Mouse (Mus musculus) liver, adult 2 months (tissue): ENCODE measurements around the gene 1700122O11Rik. TPM values are rescaled to one million over a fixed set of nuclear protein-coding genes. Genes with fewer than 3 reads are reported as not detected.

ENCODE experiments used
- DNase-seq: peaks from one replicate; pipeline ENCODE4 v3.0.0-alpha.2; 2011; ENCODE audit warnings: low read depth, low spot score; ENCODE audit errors: extremely low read depth
- H3K27ac ChIP-seq: fragments of 200-500 bp; replicated peaks from 2 replicates; pipeline ENCODE4 v1.5.1; 2012; ENCODE audit warnings: low read depth, mild to moderate bottlenecking, control low read depth, inconsistent platforms, low read length; ENCODE audit not compliant: insufficient read depth
- H3K27me3 ChIP-seq: fragments of 200-500 bp; 2 replicates; pipeline ENCODE4 v1.6.1; 2012; ENCODE audit warnings: mild to moderate bottlenecking, moderate library complexity, low read length, inconsistent platforms; ENCODE audit not compliant: control insufficient read depth, insufficient read depth
- H3K36me3 ChIP-seq: fragments of 200-500 bp; 2 replicates; pipeline ENCODE4 v1.6.1; 2012; ENCODE audit warnings: low read length, inconsistent platforms; ENCODE audit not compliant: control insufficient read depth, insufficient read depth
- H3K4me1 ChIP-seq: fragments of 200-500 bp; 2 replicates; pipeline ENCODE4 v1.6.1; 2011; ENCODE audit warnings: low read length; ENCODE audit not compliant: control insufficient read depth, insufficient read depth
- H3K4me3 ChIP-seq: fragments of 200-500 bp; 2 replicates; pipeline ENCODE4 v1.5.1; 2011; ENCODE audit warnings: low read depth, mild to moderate bottlenecking, control low read depth, low read length, moderate library complexity; ENCODE audit not compliant: insufficient read depth
- H3K79me2 ChIP-seq: fragments of 200-500 bp; 2 replicates; pipeline ENCODE4 v1.6.1; 2012; ENCODE audit warnings: inconsistent platforms, mild to moderate bottlenecking, low read length, moderate library complexity; ENCODE audit not compliant: control insufficient read depth, insufficient read depth
- H3K9ac ChIP-seq: fragments of 200-500 bp; 2 replicates; pipeline ENCODE4 v1.6.1; 2012; ENCODE audit warnings: low read depth, mild to moderate bottlenecking, control low read depth, inconsistent platforms, low read length
- CTCF ChIP-seq: fragments of 200-500 bp; IDR thresholded peaks from 2 replicates; pipeline ENCODE4 v1.5.1; 2011; ENCODE audit warnings: low read depth, low read length, control low read depth
- POLR2A ChIP-seq: fragments of 200-500 bp; IDR thresholded peaks from 2 replicates; pipeline ENCODE4 v1.6.1; 2011; ENCODE audit warnings: low read length, control low read depth; ENCODE audit not compliant: insufficient read depth; ENCODE audit errors: extremely low read depth
- WGBS: fragments of 180-500 bp; shearing (Covaris S2); methylation state at CpG from one replicate; pipeline ENCODE4 v1.1.7; 2018; 5-methylcytosine and 5-hydroxymethylcytosine counted together
- polyA plus RNA-seq: library from polyadenylated mRNA; depleted of rRNA; stranded (reverse); fragments of >200 nt; gene quantifications from 2 replicates; pipeline ENCODE4 v1.2.3, GENCODE M21; 2012
- total RNA-seq: library from RNA; depleted of rRNA; stranded (reverse); fragments of >200 nt; gene quantifications from 2 replicates; pipeline ENCODE4 v1.2.3, GENCODE M21; 2014

The 1700122O11Rik gene
- total and polyA plus RNA-seq, 2 experiments: not detected

DNA sequence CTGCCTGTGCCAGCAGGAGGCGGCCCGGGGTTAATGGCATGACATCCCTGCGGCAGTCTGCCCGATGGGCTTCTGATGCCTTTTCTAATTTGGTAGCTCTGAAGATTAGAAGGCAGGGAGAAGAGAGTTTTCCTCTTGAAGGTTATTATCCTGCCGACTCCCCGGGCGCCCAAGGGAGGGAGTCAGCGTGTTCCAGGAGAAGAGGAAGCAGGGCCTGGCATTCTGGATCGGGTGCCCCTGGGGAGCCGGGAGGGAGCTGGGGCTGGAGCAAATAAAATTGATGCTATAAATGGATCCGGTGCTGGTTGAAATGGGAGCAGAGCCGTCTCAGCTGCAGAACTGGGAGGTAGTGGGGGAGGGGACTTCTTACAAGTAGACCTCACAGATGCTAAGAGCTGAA lies 19.3 kb upstream of the 1700122O11Rik start:
- no peak for DNase-seq
- 42% methylated on average over 12 of the region's 12 CpGs for WGBS
- H3K27me3 ChIP-seq: 0 out of 2 replicates have a peak, but pooled peaks cover 3% of the 10 kb centered on the region
- no peak overlapping the region for H3K9ac ChIP-seq
- H3K36me3 ChIP-seq: no peaks in the 10 kb centered on the region
- no peak overlapping the region for H3K27ac ChIP-seq
- no peak for TF ChIP-seq POLR2A
- TF ChIP-seq CTCF: no peak
- H3K4me3 ChIP-seq: no peak overlapping the region
- no peaks in the 10 kb centered on the region for H3K79me2 ChIP-seq
- H3K4me1 ChIP-seq: no peaks in the 10 kb centered on the region

DNA sequence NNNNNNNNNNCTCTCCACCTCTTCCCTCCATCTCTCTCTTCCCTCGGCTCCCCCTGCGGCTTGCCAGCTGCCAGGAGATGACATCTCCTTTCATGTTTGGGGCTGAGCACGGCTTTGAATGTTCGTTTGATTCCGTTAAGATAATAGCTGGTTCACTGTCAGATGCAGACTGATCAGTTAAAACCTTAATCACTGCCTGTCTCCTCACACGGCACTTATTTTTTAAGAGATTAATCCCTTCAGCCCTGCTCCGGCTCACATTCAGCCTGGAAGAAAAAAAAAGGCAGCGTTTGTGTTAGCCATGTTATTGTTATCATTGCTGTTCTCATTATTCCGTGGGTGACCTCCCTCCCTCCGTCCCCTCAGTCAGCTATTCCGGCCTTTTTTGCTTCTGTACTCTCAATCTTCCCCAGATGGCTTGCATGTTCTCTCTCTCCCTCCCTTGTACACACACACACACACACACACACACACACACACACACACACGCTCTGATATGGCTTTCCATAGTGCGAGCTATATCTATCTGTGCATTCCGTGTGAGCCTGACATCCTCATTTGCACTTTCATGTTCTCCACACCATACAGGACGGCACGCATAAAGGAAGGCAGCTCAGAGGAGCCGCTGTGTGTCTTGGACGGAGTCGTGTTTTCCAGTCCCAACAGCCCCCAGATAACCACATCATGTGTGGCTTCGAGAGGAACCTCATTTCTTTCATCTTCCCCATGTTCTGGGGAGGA lies 17.2 kb upstream of the 1700122O11Rik start:
- Histone ChIP-seq H3K4me3 (no peak overlapping the region), H3K9ac (no peak overlapping the region), H3K79me2 (no peaks in the 10 kb centered on the region), H3K27ac (no peak overlapping the region), H3K36me3 (no peaks in the 10 kb centered on the region), H3K27me3 (0 out of 2 replicates have a peak, but pooled peaks cover 3% of the 10 kb centered on the region), H3K4me1 (peaks cover 4% of the 10 kb centered on the region; the same call in 1 of the 2 replicates)
- no peak for DNase-seq
- WGBS: 71% methylated on average over 20 of the region's 20 CpGs
- TF ChIP-seq CTCF (no peak), POLR2A (no peak)

DNA sequence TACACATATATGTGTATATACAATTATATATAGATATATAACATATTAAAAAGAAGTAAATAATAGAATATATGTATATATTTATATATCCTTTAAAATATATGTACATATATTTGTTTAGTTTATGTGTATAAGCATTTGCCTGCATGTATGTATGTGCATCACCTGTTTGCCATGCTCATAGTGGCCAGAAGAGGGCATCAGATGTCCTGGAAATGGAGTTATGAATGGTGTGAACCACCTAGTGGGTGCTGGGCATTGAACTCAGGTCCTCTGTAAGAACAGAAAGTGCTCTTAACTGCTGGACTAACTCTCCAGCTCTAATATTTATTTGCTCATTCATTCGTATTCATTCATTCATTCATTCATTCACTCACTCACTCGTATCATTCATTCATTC lies 15.6 kb upstream of the 1700122O11Rik start:
- 80% methylated on average over 2 of the region's 2 CpGs for WGBS
- Histone ChIP-seq H3K4me1 (peaks cover 4% of the 10 kb centered on the region; the same call in 1 of the 2 replicates), H3K9ac (no peak overlapping the region), H3K27ac (no peak overlapping the region), H3K79me2 (no peaks in the 10 kb centered on the region), H3K27me3 (0 out of 2 replicates have a peak, but pooled peaks cover 3% of the 10 kb centered on the region), H3K36me3 (no peaks in the 10 kb centered on the region), H3K4me3 (no peak overlapping the region)
- DNase-seq: no peak
- TF ChIP-seq POLR2A (no peak), CTCF (no peak)

DNA sequence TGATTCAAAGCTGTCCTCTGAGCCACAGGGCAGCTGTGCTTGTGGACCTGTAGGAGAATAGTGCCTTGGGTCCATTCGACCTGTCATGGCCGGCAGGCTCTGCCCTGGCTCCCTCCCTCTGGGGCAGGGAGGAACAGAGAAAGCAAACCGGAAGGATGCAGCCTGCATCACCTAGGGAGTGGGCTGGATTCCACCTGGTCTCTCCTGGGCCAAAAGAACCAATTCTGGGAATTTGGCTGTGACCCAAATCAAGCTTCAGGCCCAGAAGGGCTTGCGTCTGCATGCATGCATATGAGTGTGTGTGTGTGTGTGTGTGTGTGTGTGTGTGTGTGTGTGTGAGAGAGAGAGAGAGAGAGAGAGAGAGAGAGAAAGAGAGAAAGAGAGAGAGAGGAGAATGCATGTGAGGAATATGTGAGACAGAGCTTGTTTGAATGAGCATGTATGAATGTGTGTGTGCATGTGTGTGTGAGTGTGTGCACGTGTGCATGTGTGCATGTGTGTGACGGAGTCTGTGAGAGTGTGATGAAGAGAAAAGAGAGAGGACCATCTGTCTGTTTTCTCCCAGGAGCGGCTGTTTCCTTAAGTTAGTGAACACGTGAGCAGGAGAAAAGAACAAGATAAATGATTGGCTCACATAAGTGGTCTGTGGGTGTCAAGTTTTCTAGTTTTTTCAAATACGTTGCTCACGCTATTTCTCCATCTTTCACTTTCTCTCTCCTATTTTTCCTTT lies 14.4 kb upstream of the 1700122O11Rik start:
- 0 out of 2 replicates have a peak, but pooled peaks cover 3% of the 10 kb centered on the region for H3K27me3 ChIP-seq
- H3K4me1 ChIP-seq: peaks cover 4% of the 10 kb centered on the region; the same call in 1 of the 2 replicates
- no peaks in the 10 kb centered on the region for H3K79me2 ChIP-seq
- WGBS: 68% methylated on average over 10 of the region's 10 CpGs
- DNase-seq: no peak
- no peak overlapping the region for H3K27ac ChIP-seq
- no peak for TF ChIP-seq CTCF
- TF ChIP-seq POLR2A: no peak
- no peak overlapping the region for H3K9ac ChIP-seq
- no peaks in the 10 kb centered on the region for H3K36me3 ChIP-seq
- no peak overlapping the region for H3K4me3 ChIP-seq

DNA sequence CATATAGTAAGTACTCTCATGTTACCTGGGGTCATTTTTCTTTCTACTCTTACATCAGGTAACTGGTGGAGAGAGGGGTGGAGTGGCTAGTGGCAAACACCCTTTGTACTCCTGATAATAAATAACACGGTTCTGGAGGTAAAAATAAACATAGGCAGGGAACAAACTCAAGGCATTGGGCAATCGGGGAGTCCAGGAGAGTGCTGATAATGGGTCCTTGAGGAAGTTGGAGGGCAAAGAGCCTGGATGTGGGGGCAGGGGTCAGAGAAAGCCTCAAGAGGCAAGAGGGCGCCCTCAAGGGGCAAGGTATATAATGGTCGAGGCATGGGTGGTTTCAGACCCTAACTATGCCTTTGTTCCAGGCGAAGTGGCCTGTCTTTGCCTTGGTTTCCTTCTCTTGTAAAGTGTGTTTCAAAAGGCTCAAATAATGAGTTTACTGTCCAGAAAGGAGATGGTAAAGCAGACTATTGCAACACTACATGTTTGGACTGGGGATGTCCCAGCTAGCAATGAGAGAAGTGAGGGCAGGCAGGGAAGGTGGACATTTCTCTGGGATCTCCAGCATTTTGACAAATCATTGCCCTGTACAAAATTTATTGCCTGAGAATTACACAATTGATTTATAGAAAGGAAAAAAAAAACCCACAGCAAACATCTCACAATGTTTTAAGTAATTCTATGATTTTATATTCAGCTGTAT lies 13.7 kb upstream of the 1700122O11Rik start:
- Histone ChIP-seq H3K4me3 (no peak overlapping the region), H3K27me3 (no peaks in the 10 kb centered on the region), H3K9ac (no peak overlapping the region), H3K27ac (no peak overlapping the region), H3K36me3 (no peaks in the 10 kb centered on the region), H3K4me1 (peaks cover 4% of the 10 kb centered on the region; the same call in 1 of the 2 replicates), H3K79me2 (no peaks in the 10 kb centered on the region)
- TF ChIP-seq CTCF: peak; percentile 27; the same call in 1 of the 2 replicates
- no peak for TF ChIP-seq POLR2A
- DNase-seq: peak; percentile 45
- 39% methylated on average over 5 of the region's 5 CpGs for WGBS
